Mouse (Mus musculus) liver, embryonic 15.5 days (tissue): ENCODE measurements around the gene Ints4. TPM values are rescaled to one million over a fixed set of nuclear protein-coding genes. Genes with fewer than 3 reads are reported as not detected.

Experiments used
- ATAC-seq: fragments of 200-750 bp; cut with Nextera tagmentation; 2 replicates; pipeline ENCODE4 v1.8.0; 2017; ENCODE audit warnings: moderate number of reproducible peaks, mild to moderate bottlenecking, moderate library complexity; ENCODE audit not compliant: insufficient read depth
- H3K27ac ChIP-seq: fragments of 300-500 bp; sonication (generic); replicated peaks from 2 replicates; pipeline ENCODE4 v1.5.1; 2015; ENCODE audit warnings: mild to moderate bottlenecking, inconsistent platforms
- H3K27me3 ChIP-seq: fragments of 300-500 bp; sonication (generic); 2 replicates; pipeline ENCODE4 v1.6.1; 2015; ENCODE audit warnings: mild to moderate bottlenecking, inconsistent platforms
- H3K36me3 ChIP-seq: fragments of 300-500 bp; sonication (generic); replicated peaks from 2 replicates; pipeline ENCODE4 v1.6.1; 2015; ENCODE audit warnings: moderate library complexity, mild to moderate bottlenecking, inconsistent platforms
- H3K4me1 ChIP-seq: fragments of 300-500 bp; sonication (generic); replicated peaks from 2 replicates; pipeline ENCODE4 v1.6.1; 2015; ENCODE audit warnings: inconsistent platforms
- H3K4me2 ChIP-seq: fragments of 300-500 bp; sonication (generic); 2 replicates; pipeline ENCODE4 v1.6.1; 2015; ENCODE audit warnings: moderate library complexity, mild to moderate bottlenecking, inconsistent platforms
- H3K4me3 ChIP-seq: fragments of 300-500 bp; sonication (generic); replicated peaks from 2 replicates; pipeline ENCODE4 v1.5.1; 2015; ENCODE audit warnings: mild to moderate bottlenecking, inconsistent platforms
- H3K9ac ChIP-seq: fragments of 300-500 bp; sonication (generic); 2 replicates; pipeline ENCODE4 v1.6.1; 2015; ENCODE audit warnings: moderate library complexity, mild to moderate bottlenecking, inconsistent platforms
- H3K9me3 ChIP-seq: fragments of 300-500 bp; sonication (generic); replicated peaks from 2 replicates; pipeline ENCODE4 v1.6.1; 2016; ENCODE audit warnings: inconsistent platforms
- WGBS: fragments of 180-500 bp; shearing (Covaris S2); methylation state at CpG from one replicate; pipeline ENCODE4 v1.1.7; 2015; ENCODE audit warnings: mixed read lengths; ENCODE audit not compliant: insufficient replicate concordance; 5-methylcytosine and 5-hydroxymethylcytosine counted together
- polyA plus RNA-seq: library from polyadenylated mRNA; unstranded; fragments of >200 nt; fragmentation: Nextera tagmentation; extraction: Ambion mirVana; gene quantifications from 2 replicates; pipeline ENCODE4 v1.2.1, GENCODE M21; 2015

The Ints4 gene
- polyA plus RNA-seq, 1 experiment from 2014 or later: 18.4 TPM

DNA sequence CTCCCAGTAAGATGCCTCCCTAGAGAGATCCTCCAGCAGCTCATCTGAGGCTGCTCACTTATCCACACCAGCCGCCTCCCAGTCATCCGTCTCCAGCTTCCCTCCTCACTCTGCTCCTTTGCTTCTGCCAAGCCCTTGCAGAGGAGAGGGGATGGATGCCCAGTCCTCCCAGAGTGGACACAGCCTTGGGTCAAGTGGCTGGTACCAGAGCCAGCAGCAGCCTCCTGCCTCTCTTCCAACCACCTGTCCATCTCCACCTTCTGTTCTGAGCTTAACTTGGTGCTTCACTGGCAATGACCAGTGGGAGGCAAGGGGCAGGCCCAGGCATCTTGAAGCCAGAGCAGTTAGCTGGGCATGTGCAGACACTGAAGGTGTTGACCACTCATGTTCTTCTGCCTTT is 65.7 kb downstream of the Ints4 start:
- no peak overlapping the region for H3K9ac ChIP-seq

DNA sequence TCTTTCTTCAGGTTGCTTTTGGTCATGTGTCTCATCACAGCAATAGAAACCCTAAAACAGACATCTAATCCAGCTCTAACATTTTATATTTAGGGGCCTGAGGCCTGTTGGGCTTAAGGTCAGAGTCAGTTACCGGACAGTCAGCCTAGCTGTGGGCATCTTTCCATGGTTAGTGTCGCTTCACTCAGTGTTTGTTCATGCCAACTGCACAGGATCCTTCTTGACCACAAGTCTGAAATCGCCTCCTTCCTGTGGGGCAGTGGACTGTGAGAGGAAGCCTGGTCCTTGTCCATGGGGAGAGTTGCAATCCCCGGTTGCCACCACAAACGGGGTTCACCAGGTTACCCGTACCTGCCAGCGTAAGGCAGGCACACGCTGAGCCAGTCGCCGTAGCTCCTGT is 68.5 kb downstream of the Ints4 start:
- 77% methylated on average over 10 of the region's 10 CpGs for WGBS
- no peaks in the 10 kb centered on the region for H3K36me3 ChIP-seq
- no peaks in the 10 kb centered on the region for H3K27me3 ChIP-seq
- H3K4me2 ChIP-seq: no peak overlapping the region
- ATAC-seq: no peak
- no peak overlapping the region for H3K9ac ChIP-seq
- no peaks in the 10 kb centered on the region for H3K9me3 ChIP-seq
- H3K4me1 ChIP-seq: no peaks in the 10 kb centered on the region
- H3K27ac ChIP-seq: no peak overlapping the region
- H3K4me3 ChIP-seq: no peak overlapping the region

More for the DNA sequence above, 65.7 kb downstream of the Ints4 start:
- 77% methylated on average over 2 of the region's 2 CpGs for WGBS
- no peak overlapping the region for H3K4me2 ChIP-seq
- no peak overlapping the region for H3K27ac ChIP-seq
- no peak for ATAC-seq
- H3K27me3 ChIP-seq: no peaks in the 10 kb centered on the region
- H3K9me3 ChIP-seq: no peaks in the 10 kb centered on the region
- peaks cover 17% of the 10 kb centered on the region for H3K36me3 ChIP-seq
- no peaks in the 10 kb centered on the region for H3K4me1 ChIP-seq
- H3K4me3 ChIP-seq: no peak overlapping the region

DNA sequence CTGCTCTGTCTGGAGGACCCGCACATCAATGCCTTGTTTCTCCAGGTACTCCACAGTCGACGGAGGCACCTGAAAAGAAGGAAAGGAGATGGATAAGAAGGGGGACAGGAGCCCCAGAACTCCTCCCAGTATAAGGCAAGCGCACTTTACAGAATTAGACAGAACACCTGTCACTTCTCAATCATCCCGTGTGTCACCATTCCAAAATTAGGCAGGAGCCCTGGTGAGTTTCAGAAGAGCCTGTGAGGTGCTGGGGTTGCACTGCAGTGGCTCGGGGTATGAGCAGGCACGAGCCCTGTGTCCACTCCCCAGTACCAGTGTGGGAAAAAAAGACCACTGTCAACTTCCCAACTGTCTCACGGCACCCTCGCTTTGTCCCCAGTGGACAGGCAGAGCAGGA is 69.9 kb downstream of the Ints4 start:
- no peaks in the 10 kb centered on the region for H3K9me3 ChIP-seq
- no peak for ATAC-seq
- no peaks in the 10 kb centered on the region for H3K27me3 ChIP-seq
- H3K4me1 ChIP-seq: no peaks in the 10 kb centered on the region
- H3K36me3 ChIP-seq: no peaks in the 10 kb centered on the region
- H3K4me3 ChIP-seq: no peak overlapping the region
- H3K27ac ChIP-seq: no peak overlapping the region
- H3K4me2 ChIP-seq: no peak overlapping the region
- no peak overlapping the region for H3K9ac ChIP-seq
- 69% methylated on average over 9 of the region's 9 CpGs for WGBS

DNA sequence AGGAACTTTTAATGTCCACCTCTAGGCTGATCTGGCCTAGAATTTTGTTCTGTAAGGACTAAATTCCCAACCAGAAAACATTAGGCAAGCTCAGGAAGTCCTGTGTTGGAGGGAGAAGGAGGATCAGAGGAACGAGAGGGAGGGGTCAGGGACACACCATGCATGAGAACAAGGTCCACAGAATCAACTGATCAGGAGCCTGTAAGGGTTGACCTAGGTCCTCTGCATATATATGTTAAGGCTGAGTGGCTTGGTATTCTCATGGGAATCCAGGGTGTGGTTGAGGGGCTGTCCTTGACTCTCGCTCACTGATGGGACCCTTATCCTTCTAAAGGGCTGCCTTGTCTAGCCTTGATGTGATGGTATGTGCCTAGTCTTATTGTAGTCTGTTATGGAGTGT is 82.8 kb downstream of the Ints4 start:
- Histone ChIP-seq H3K4me2 (no peak overlapping the region), H3K36me3 (no peaks in the 10 kb centered on the region; the same call in 1 of the 2 replicates), H3K4me1 (no peaks in the 10 kb centered on the region), H3K4me3 (no peak overlapping the region), H3K9me3 (no peaks in the 10 kb centered on the region), H3K27ac (no peak overlapping the region), H3K9ac (no peak overlapping the region), H3K27me3 (no peaks in the 10 kb centered on the region)
- ATAC-seq: no peak
- WGBS: 73% methylated on average over 2 of the region's 2 CpGs

DNA sequence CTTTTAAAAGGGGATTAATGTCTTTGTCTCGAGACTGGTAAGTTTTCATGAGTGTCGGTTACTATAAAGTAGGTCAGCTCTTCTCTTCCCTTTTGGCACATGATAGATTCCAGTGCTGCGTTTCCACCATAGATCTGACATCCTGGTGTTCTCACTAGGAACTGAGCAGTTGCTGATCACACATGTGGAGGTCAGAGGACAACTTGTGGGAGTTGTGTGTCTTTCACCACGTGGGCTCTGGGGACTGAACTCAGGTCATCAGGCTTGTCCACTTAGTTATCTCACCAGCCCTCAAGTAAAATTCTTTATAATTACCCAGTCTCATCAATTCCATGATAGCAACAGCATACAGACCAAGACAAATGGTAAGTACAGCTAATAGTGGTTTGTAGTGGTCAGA is 88.6 kb downstream of the Ints4 start:
- no peak overlapping the region for H3K9ac ChIP-seq
- H3K36me3 ChIP-seq: no peaks in the 10 kb centered on the region; the same call in 1 of the 2 replicates
- H3K27me3 ChIP-seq: no peaks in the 10 kb centered on the region
- H3K4me1 ChIP-seq: no peaks in the 10 kb centered on the region; the same call in 1 of the 2 replicates
- no peaks in the 10 kb centered on the region for H3K9me3 ChIP-seq
- 65% methylated on average over 4 of the region's 4 CpGs for WGBS
- H3K4me3 ChIP-seq: no peak overlapping the region
- ATAC-seq: no peak
- H3K4me2 ChIP-seq: no peak overlapping the region
- H3K27ac ChIP-seq: no peak overlapping the region

DNA sequence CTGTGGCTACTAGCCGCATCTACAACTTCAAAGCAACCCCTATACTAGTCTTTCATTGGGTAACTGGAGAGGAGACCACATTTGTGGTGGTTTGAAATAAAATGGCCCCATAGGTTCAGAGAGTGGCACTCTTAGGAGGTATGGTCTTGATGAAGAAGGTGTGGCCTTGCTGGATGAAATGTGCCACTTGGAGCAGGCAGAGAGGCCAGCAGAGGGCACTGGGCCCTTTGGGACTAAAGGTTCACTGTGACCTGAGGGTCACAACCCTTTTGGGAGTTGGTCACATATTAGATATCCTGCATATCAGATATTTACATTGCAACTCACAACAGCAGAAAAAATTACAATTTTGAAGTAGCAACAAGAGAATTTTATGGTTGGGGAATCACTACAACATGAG is 89.6 kb downstream of the Ints4 start:
- no peaks in the 10 kb centered on the region; the same call in 1 of the 2 replicates for H3K4me1 ChIP-seq
- H3K27ac ChIP-seq: no peak overlapping the region
- no peaks in the 10 kb centered on the region; the same call in 1 of the 2 replicates for H3K36me3 ChIP-seq
- WGBS: 70% methylated on average over 1 of the region's 1 CpGs
- H3K27me3 ChIP-seq: no peaks in the 10 kb centered on the region
- no peak overlapping the region for H3K4me3 ChIP-seq
- no peaks in the 10 kb centered on the region for H3K9me3 ChIP-seq
- no peak for ATAC-seq
- H3K9ac ChIP-seq: no peak overlapping the region
- H3K4me2 ChIP-seq: no peak overlapping the region

DNA sequence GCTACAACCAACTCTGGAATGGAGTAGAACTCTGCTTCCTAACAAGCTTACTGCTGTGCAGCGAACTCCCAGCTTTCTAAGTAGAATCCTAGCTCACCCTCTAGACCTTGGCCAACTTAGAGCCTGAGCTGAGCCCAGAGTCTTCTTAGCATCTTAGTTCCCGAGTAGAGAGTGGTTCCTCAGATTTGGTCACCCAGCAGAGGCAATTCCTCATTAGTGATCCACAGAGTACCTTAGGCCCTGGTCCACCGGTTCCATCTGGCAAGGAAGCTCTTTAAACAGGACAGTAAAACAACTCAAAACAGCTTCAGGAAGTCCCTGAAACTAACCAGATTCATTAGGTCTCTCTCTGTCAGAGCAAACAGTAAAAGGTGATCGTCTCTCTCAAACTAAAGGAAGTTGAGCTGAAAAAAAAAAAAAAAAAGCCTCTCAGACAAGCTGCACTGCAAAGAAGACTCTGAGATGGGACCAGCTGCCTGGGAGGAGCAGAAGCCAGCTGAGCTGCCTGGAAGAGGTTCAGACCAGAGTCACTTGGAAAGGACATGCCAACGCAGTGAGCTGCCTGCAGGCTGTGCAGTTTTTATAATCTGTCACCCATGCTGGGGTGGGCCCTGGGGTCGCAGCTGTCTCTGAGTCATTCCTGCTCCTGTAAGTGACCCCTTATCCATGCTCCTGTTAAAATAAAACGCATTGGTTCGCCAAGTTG is 97.8 kb downstream of the Ints4 start:
- WGBS: 23% methylated on average over 8 of the region's 8 CpGs
- peak overlapping the region; percentile 94 for H3K27ac ChIP-seq
- no peak for ATAC-seq
- peak overlapping the region; percentile 100 for H3K4me3 ChIP-seq
- H3K27me3 ChIP-seq: no peaks in the 10 kb centered on the region
- peak overlapping the region; percentile 68 for H3K9ac ChIP-seq
- H3K4me1 ChIP-seq: peaks cover 24% of the 10 kb centered on the region
- no peaks in the 10 kb centered on the region for H3K36me3 ChIP-seq
- H3K9me3 ChIP-seq: no peaks in the 10 kb centered on the region
- H3K4me2 ChIP-seq: peak overlapping the region; percentile 94

DNA sequence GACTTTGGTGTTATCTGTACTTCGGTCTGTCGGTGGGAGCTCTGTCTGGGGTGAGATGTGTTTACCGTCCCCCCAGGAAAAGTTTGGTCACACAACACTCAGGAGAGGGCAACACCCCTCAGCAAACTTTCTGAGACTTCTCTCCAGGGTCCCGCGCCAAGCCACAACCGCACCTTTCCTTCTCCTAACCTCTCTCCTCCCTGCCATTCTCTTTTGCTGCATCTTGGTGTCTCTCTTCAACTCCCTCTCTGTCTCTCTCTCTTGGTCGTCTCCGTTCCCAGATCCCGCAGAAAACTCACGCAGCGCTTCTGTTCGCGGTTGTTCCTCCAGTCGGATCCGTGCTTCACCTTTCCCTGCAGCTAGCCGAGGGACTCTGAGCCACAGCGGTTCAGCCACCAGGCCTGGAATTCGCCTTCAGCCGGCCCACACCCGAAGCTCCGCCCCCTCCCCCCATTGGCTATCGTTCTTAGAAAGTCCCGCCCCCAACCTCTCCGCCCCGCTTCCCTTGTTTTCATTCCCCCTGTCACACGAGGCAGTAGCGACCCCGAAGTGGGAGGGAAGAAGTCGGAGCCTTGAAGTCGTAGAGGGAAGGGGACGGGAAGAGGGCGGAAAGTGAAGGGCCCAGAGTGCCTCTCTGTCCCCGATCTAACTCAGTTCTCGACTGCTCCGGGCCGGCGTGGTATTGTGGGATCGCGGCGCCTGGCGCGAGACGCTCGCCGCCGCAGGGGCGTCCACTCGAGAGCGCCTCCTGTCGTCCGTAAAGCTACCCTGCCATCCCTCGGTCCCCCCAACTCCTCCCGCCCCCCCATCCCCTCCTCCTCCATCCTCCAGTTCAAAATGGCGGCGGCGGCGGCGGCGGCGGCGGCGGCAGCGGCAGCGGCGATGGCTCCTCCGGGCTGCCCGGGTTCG is 98.6 kb downstream of the Ints4 start, which contains the start of the genes Aamdc and Rsf1:
Aamdc (minus strand) TSS at position 431 of the 909 bp plus-strand sequence.
Rsf1 (plus strand) TSS at position 823 of the 909 bp plus-strand sequence.
- H3K4me3 ChIP-seq: peak within 1 kb of the TSS; percentile 100
- H3K4me1 ChIP-seq: peaks cover 24% of the 10 kb centered on the region
- WGBS: under 1% methylated on average over 67 of the region's 68 CpGs
- no peaks in the 10 kb centered on the region for H3K9me3 ChIP-seq
- peak within 1 kb of the TSS; percentile 94 for H3K27ac ChIP-seq
- H3K27me3 ChIP-seq: no peaks in the 10 kb centered on the region
- peak; percentile 88 for ATAC-seq
- no peaks in the 10 kb centered on the region for H3K36me3 ChIP-seq
- H3K4me2 ChIP-seq: peak within 1 kb of the TSS; percentile 94
- H3K9ac ChIP-seq: peak within 1 kb of the TSS; percentile 99

DNA sequence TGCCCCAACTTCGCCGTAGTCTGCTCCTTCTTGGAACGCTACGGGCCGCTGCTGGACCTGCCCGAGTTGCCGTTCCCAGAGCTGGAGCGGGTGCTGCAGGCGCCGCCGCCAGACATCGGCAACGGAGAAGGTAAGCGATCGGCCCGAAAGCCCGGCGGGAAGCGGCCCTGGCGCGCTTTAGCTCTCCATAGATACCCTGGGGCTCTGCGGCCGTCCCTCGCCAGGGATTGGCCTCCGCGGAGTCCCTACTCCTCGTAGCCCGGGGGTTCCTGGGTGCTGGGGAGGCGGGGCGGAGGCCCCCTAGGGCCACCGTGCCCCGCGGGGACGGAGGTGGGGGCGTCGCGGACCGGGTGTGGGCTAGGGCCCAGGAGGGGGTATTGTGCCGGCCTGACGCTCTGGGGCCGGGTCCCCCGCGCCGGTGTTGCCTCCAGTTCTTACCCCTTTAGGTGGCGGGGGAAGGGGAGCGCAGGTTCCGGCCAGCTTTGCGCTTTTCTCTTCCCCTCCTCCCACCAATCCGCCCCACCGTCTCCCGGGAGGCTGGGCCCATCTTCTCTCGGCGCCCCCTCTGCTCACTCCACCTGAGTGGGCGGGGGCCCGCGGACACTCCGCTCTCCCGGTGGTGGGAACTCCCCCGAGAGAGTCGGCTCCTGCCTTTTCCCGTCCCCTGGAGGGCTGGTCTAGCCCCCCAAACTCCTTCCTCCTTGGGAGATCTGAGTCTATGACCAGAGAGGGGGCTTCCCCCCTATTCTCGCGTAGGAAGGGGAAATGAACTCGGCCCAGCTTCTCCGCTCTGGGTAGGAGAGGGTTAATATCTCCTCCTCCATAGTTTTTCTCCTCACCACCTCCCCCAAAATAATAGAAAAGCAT is 99.5 kb downstream of the Ints4 start:
- peak overlapping the region; percentile 100 for H3K4me3 ChIP-seq
- H3K4me1 ChIP-seq: peaks cover 26% of the 10 kb centered on the region
- no peaks in the 10 kb centered on the region for H3K36me3 ChIP-seq
- no peaks in the 10 kb centered on the region for H3K27me3 ChIP-seq
- ATAC-seq: peak; percentile 45
- peak overlapping the region; percentile 94 for H3K27ac ChIP-seq
- H3K4me2 ChIP-seq: peak overlapping the region; percentile 94
- H3K9ac ChIP-seq: peak overlapping the region; percentile 99
- under 1% methylated on average over 65 of the region's 65 CpGs for WGBS
- H3K9me3 ChIP-seq: no peaks in the 10 kb centered on the region

DNA sequence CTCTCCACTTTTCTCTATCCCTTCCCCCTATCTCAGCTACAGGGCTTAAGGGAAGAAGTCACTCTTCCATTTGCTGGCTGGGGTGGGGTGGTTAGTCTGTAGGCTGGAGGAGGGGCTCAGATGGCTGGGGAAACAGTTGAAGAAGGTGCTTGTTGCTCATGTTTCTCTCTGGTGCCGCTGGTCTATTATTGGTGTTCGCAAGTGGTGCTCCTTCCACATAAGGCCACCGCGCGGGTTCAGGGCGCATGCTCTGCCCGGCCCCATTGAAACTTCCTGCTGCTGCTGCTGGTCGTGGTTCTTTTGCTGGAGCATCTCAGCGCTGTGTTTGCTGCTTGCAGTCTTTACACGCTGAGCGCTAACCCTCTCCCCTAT is 100.1 kb downstream of the Ints4 start:
- Histone ChIP-seq H3K4me3 (peak overlapping the region; percentile 100), H3K9me3 (no peaks in the 10 kb centered on the region), H3K9ac (peak overlapping the region; percentile 99), H3K27ac (peak overlapping the region; percentile 94), H3K4me1 (peaks cover 31% of the 10 kb centered on the region), H3K36me3 (no peaks in the 10 kb centered on the region), H3K4me2 (peak overlapping the region; percentile 94), H3K27me3 (no peaks in the 10 kb centered on the region)
- under 1% methylated on average over 11 of the region's 11 CpGs for WGBS
- ATAC-seq: peak; percentile 20
